Mouse (Mus musculus) kidney, postnatal 36 days (tissue): ENCODE results near the gene Dlx6.

Experiments
- DNase-seq, 2 experiments: peaks; one replicate each; pipeline ENCODE4 v3.0.0; 2021 to 2022; ENCODE audit warnings: mixed read lengths in 2 of 2

The Dlx6 gene

DNA sequence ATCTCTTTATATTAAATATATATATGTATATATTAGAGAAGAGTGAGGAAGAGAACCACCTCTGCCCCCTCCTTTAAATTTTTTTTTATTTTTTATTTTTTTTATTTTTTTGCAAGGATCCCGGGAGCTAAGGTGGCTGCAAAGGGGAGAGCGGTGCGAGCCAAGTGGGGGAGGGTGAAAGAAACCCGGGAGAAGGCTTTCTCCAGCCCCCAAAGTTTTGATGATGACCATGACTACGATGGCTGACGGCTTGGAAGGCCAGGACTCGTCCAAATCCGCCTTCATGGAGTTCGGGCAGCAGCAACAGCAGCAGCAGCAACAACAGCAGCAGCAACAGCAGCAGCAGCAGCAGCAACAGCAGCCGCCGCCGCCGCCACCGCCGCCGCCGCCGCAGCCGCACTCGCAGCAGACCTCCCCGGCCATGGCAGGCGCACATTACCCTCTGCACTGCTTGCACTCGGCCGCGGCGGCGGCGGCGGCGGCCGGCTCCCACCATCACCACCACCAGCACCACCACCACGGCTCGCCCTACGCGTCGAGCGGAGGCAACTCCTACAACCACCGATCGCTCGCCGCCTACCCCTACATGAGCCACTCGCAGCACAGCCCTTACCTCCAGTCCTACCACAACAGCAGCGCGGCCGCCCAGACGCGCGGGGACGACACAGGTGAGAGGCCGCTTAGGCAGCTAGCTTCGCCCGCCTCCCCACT, at the start of gene Dlx6:
Dlx6 (plus strand) TSS at position 175 of the 711 bp plus-strand sequence.
- peak in 1 of 2 experiments; percentile 56 for DNase-seq

DNA sequence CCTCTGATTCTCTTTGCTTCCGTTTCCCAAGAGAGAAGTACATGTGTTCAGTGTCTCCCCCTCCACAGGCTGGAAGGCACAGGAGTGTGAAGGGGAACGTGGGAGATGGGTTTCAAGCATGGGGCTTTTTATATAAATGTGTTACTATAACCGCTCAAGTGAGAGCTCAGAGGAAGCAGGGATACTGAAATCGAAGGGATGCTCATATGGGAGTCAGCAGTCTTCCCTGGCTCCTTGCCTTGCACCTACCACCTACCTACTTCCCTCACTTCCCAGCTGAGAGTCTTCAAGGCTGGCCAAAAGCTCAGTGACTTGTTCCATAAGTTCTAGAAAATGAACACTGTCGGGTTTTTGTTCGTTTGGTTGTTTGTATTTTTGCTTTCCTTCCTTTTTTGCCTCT, 46.3 kb upstream of the Dlx6 start:
- DNase-seq = no peak

DNA sequence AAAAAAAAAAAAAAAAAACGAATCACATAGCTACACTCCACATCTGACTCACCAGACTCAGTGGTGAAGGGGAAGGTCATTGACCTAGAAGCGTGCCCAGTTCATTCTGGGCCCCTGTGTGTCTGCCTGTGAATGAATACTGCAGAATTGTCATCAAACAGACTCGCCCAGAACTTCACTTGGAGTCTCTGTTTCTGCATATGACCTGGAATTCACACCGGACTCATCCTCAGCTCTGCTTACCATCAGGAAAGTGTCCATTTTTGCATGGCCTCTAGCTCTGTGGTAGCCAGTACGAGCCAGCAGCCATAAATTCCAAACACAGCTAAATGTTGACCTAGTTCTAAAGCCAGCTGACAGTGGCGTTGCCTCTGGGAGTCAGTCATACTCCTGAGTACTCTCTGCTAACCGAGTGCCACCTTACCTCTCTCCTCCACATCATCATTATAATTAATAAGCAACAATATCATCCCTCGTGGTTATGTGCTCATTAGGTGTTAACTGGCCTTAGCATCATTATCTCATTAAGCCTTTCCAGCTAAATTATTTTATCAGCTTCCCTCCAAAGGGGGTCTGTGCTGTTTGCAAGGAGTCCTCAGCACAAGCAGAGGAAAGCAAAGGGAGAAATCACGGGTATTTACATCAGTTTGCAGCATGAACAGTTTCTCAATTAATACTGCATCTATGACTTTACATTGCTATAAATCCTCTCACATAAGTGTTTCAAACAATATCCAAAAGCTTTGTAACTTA, 44.9 kb upstream of the Dlx6 start:
- DNase-seq = no peak

DNA sequence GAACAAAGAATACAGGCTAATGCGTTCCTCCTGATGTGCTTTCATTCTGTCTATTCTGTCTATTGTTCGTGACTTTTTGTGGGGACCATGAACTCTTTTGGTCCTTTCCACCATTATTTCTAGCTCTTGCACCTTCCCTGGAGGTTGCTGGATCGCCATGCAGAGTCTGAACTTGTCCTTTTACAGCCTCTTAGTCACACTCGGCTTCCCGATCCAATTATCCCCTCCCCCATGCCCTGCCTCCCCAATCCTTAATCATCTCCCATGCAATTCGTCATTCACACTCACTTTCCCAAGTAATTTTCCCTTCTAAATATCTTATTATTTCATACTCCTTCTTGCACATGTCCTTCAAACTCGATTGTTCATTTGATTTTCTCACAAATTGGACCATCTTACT, 44.0 kb upstream of the Dlx6 start:
- no peak for DNase-seq

DNA sequence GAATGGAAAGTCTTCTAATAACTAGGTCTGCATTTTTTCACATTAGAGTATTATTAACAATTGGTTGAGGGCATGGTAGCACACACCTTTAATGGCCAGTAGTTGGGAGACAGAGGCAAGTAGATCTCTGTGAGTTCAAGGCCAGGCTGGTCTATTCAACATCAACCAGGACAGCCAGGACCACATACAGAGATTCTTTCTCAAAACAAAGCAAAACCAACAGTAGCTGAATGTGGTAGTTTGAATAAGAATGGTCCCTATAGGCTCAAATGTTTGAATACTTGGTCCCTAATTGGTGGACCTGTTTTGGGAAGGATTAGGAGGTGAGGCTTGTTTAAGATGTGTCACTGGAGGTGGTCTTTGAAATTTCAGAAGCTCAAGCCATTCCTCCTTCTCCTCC, 37.8 kb upstream of the Dlx6 start:
- DNase-seq = no peak

DNA sequence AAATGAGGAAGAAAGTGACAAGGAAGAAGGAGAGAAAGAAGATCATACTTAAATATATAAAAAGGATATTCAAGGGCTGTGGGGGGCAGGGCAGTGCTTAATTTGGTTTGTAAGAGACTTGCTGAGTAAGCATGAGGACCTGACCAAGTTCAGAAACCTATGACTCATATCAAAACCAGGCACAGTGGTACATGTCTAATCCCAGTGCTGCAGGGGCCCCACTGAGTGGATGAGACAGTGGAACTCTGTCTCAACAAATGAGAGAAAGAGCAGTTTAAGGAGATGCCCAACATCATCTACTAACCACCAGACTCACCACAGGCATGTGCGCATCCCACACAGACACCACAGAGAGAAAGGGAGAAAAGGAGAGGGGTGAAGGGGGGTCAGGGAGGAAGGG, 36.3 kb upstream of the Dlx6 start:
- no peak for DNase-seq

DNA sequence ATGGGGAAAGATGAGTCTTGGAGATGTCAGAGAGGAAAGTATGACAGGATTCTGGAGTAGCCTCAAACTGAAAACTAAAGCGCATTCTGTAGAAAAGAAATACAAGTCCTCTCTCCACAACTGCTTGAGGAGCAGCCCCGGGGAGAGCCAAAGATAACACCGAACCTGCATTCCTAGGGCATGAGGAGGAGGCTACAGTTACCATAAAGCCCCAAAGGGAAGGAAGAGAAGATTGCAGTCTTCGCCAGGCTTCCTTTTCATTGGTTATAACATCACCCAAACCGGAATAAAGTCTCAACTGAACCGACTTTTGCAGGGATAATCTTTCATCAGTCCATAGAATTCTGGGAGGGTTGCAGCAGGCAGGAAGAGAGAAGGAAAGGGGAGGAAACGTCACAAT, 32.7 kb upstream of the Dlx6 start:
- no peak for DNase-seq

DNA sequence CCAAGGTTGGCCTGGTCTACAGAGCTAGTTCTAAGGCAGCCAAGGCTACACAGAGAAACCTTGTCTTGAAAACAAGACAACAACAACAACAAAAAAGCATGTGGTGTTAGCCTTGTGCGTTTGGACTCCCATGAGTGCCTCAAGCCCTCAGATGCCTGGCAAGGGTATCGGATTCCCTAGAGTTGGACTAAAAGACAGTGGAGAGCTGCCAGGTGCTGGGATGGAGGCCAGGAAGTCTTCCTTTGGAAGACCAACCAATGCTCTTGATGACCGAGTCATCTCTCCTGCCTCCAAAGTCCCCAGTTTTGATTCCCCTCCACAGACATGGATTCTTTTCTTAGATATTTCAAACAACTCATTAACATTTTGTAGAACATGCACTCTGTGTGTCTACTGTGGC, 29.8 kb upstream of the Dlx6 start:
- peak in 1 of 2 experiments; percentile 23 for DNase-seq

DNA sequence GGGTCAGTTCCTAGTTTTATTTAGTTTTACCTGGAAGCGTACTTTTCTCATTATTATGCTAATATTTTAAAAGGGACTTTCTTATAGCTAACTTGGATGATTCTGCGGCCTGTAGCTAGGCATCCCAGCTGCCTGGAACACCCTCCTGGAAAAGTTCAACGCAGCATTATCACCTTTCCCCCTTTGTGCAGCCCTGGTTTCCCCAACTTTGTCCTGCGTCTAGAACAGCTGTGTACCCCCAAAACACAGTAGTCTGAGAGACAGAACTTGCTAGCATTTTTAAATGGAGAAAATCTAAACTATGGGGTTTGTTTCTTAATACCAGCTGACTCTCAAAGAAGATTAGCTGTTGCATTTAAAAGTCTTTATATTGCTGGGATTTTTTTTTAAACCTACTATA, 14.6 kb upstream of the Dlx6 start:
- no peak for DNase-seq

DNA sequence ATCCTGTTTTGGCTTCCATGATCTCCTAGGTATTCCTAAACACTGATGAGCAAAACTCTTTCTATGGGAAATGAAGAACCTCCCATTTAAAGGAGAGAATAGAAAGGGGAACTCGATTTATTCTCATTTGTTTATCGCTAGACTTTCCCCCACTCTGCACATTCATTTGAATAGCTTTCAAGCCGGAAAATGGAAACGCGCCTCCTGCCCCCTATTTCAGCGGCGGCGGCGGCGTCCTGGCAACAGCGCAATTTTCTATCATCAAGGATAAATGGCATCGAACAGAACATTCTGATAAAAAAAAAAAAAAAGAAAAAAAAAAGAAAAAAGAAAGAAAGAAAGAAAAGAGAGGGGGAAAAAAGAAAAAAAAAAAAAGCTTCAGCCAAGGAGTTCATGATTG, 13.4 kb upstream of the Dlx6 start:
- no peak for DNase-seq

DNA sequence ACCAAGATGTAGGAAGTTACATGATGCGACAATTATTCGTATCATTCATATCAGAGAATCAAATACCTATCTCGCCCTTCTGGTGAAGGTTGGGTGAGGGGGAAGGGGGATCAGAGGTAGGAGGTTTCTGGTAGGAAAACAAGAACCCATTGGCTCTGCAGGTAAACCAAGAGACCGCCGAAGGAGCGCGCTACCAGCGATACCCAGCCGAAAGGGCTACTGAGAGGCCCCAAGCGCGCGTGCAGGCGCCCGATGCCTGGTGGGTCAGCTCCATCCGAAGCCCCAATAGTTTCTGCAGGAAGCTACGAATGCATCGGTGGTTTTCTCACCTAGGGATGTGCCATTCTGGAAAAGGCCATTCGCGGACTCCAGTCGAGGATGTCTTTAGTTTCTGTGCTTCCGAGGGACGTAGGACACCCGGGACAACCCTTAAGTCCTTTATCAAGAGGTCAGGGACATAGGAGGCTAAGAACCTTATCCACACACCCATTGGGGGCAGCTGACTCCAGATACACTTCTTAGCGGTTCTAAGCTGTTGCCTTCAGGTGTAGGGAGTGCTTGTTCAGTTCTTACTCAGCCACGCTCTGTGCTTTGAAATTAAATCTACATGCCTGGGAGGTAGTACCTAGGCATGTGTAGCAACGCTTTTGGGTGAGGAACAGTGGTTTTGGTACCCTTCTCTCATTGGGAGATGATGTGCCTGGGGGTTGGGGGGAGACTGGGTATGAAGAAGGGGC, 12.6 kb upstream of the Dlx6 start:
- no peak for DNase-seq

DNA sequence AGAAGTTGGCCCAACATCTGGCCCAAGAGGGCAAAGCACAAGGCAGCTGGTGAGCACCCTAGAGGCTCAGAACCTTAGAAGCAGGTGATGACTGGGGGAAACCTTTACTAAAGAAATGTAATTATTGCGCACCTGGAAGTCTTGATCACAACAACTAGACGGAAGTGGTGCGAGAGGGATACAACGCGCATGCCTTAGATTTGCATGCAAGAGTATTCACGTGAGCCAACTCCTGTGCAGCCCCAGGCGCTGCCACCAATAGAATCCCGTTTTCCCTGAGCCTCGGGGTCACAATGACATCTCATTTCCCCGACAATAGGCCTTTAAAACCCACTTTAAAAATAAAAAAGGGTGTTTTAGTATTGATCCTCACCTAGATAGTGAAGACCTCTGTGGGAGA, 12.0 kb upstream of the Dlx6 start:
- DNase-seq = no peak

DNA sequence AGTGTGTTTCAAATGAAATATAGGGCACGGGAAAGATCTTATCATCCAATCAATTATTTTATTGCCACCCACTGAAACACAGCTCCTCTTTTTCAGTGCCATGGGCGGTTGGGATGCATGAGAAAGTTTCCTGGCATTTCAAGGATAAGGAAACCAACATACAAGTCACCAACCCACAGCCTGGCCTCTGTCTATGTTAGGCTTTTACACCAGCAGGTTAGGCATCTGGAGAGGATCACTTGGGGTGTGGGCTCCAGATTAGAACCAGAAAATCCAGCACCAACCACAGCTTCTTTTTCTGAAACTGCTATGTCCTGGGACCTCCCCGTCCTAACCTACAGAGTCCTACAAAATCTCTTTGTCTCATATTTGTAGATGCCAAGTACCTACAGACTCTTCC, 10.2 kb upstream of the Dlx6 start:
- DNase-seq = no peak

DNA sequence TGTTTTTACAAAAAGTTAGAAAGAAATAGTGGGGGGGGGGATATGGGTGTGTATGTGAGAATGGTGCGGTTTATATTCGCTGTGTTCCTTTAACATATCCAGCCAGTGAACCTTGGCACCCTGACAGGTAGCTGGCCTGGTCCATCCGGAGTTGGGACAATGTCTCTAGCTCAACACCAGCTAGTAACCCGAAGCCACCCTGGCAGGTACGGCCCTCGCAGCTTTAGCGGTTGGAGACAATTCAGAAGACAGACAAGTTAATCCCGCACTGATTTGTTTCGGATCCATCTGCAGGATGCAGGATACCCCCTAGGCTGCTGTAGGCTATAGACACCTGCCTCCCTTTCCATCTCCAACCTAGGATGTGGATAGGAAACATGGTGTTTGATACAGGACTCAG, 9.0 kb upstream of the Dlx6 start:
- no peak for DNase-seq

DNA sequence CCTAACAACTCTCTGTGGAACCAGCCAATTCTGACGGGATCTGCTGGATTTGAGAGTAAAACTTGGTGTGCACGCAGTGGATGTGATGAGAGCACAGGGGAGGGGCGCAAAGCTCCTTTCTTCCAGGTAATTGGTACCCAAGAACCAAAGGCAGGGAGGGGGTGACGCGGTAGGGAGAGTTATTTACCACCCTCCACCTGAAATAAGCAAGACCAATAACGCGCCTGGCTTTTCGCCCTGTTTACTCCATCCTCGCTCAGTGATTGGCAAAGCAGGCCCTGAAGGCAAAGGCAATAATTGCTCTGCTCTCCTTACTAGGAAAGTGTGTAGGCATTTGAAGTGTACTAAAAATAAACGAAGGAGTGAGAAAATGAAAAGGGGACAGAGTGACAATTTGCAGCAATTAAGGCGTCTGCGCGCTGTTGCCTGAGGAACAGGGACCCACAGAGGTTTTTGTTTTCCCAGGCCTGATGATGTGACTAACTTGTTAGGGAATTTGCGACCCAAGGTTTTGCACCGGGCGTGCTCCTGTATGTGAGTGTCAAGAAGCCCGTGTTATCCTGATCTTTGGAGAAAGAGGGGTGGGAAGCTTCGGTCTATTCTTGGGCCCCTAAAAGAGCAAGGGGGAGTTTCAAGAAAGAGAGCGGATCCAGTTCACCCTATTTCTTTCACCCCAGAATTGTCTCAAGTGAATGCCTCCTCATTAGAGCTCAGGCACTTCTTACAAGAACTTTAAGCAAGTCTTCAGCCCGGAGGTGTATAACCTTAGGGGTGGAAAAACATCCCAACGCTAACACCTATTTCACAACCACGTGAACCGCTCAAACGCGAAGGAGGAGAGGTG, 8.0 kb upstream of the Dlx6 start:
- no peak for DNase-seq

DNA sequence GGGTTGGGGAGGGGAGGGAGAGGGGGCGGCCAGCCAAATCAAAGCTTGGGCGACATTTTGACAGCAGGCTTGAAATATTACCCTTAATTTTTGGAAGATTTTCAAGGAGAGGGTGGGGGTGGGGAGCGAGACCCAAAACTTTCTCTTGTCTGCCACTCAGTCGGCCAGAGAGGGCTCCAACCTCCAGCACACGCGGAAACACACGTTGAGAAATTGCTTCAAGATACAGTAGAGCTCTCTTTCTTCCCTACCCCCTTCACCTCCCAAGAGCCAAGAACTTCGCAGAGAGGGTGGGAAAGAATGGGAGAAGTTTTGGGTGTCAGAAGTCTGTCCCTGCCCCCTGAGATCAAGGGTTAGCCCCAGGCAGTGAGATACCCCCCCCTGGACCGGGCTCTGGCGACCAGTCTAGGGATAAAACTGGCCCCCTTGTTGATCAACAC, 7.4 kb upstream of the Dlx6 start:
- no peak for DNase-seq

DNA sequence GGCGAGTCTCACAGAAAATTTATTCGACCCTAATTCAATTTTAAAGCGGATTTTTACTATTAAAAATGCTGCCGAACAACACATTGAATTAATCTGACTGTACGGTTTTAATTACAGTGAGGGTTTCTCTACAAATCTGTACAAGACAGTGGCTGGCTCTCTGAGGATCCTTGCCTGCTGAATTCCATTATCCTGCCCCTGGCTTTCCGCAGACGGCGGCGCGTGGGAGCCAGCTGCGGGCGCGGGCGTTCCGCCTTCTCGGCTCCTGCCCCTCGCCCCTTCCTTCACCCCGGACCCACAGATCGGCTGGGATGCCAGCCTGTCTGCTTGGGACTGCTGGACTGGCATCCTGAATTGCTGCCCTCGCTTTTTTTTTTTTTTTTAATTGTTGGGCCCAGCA, 6.8 kb upstream of the Dlx6 start:
- no peak for DNase-seq

DNA sequence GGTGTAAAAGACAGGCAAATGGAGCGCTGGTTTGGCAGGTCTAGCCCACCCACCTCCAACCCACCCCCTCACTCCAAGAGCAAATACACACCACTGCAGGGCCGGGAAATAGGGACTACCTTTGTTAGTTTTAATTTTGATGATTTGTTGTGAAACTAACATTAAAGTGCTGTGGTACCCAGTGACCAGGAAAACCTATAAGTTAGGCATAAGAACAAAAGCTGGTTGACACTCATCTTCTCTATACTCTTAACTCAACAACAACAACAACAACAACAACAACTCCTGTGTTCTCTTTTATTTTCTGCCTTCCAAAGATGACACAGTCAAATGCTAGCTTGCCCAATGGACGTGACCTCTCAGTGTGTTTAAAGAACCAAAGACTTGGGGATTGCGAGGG, 6.3 kb upstream of the Dlx6 start:
- no peak for DNase-seq

DNA sequence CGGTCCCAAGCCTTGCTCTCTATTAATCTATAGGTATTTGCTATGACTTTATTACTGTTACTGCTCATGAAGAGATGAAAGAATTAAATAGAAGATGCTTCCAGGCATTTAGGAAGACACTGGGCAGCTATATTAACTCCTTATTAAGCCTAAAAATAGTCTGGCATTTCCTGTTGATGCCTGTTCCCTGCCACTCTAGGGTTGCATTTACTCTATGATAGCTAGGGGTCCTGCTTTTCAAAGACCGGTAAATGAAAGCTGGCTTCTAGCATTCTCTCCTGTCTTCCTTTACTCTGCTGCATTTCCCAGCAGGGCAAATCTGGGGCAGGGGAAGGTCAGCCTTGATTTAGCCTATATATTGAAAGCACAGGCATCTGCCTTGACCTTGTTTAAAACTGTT, 5.4 kb upstream of the Dlx6 start:
- DNase-seq = no peak

DNA sequence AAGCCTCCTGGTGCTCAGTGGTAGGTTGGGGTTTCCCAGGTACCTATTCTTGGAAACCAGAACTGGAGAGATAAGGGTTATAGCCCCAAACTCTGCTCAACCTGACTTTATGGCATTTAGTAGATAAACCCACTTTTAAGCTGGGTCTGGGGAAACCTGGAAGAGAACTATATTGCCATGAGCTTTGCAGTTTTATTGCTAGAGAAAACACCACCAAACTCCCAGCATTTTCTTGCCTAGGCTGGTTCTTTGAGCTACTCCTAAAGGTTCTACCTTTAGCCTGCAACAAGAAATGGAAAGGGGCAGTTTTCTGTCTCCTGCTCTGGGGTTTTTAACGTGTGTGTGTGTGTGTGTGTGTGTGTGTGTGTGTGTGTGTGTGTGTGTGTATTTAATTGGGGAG, 4.6 kb upstream of the Dlx6 start:
- DNase-seq = no peak

DNA sequence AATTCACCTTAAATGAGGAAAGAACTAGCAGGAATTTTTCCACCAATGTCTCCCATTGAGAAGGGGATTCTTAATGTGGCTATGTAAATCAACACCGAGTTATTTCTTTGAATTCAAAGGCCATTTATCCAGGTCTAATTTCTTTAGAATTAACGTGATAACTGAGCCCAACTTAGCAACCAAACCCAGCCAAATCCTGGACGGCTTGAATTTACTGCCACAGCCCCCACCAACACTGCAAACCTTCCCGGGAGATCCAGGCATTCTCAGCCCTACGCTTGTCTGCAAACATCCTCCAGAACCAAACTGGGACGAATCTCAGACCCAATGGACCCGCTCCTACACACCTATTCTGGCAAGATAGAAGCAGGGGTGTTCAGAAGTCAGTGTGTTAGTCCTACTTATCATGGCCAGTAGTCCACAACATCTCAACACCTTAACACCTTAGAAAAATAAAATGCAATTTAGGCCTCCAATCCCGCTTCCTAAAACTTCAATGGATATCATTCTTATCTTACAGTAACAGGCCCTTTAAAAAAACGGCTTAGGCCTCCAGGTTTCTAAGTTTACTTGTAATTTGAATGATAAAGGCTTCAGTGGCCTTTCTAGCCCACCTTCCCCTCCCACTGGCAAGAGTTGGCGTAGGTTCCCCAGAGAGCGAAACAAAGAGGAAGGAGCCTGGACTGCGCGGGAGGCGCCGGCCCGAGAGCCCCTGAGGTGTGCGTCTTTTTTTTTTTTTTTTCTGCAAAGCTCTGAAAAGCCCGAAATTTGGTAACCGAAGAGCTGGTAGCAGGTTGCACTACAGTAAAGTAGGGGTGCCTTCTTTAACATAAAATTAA, 3.8 kb upstream of the Dlx6 start:
- DNase-seq = no peak

DNA sequence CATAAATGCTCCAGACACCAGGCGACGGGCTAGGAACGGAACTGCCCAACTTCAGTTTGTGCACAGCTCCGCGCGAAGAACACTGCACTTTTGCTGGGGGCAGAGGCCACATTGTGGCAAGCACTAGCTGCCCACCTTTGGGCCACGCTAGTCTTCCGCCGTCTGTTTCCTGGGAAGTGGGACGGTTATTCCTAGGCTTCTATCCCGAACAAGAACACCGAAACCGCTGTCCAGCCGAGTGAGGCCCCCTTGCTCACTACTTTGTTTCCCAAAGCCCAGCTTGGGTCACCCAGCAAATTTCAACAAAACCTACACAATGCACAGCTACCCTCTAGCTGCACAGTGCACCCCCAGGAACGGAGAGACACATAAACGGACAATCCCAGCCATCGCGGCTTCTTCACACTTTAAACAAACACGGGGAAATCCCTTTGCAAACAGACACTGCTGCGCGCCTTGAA, 3.2 kb upstream of the Dlx6 start:
- DNase-seq = no peak
